14 mouse cellular contexts compared by ENCODE assay signal in genomic region chr2:61813106-61813505, GRCm38 (mm10). TPM values are rescaled to one million over a fixed set of nuclear protein-coding genes. Genes with fewer than 3 reads are reported as not detected.
DNase-seq lines count a peak whose midpoint lies in the region; ATAC-seq and TF ChIP-seq lines count a peak whose summit lies in the region.
"Had no signal": no experiment of that assay in that cellular context is flagged by ENCODE, and none has a peak within 500 bp of the region (broad histone marks: within the 10 kb centered on the region; RNA-seq: fewer than 3 reads in every experiment).

No protein-coding gene starts in this region.

- H3K4me1 ChIP-seq in forebrain, embryonic 15.5 days = peaks cover 30% of the 10 kb centered on the region

- peak overlapping the region; percentile 87 for H3K27ac ChIP-seq in left cerebral cortex, adult 2 months
- H3K27ac ChIP-seq in forebrain, embryonic 15.5 days (replicated peaks) = peak overlapping the region; percentile 80
- H3K27ac ChIP-seq: liver, embryonic 15.5 days; macrophage; stomach, postnatal 0 days had no signal

- peak overlapping the region; percentile 63 for H3K9ac ChIP-seq in forebrain, embryonic 15.5 days (replicated peaks)
- H3K9ac ChIP-seq: liver, embryonic 15.5 days had no signal

- peak overlapping the region; percentile 50 for H3K4me3 ChIP-seq in left cerebral cortex, adult 2 months
- peak overlapping the region; percentile 50 for H3K4me3 ChIP-seq in forebrain, embryonic 15.5 days

- H3K27me3 ChIP-seq in forebrain, embryonic 15.5 days = peaks cover 25% of the 10 kb centered on the region

- H3K9me3 ChIP-seq in forebrain, embryonic 15.5 days = no peaks in the 10 kb centered on the region
- H3K9me3 ChIP-seq: liver, embryonic 15.5 days had no signal

- ATAC-seq in forebrain, embryonic 15.5 days (replicated peaks) = no peak
- ATAC-seq: Patski had no signal

- WGBS in forebrain, embryonic 15.5 days = 22% methylated on average over 6 of the region's 6 CpGs

- peak overlapping the region; percentile 89 for H3K4me2 ChIP-seq in forebrain, embryonic 15.5 days (replicated peaks)

- intact Hi-C loops in left cerebral cortex, adult 2 months (cut with DNase I) = loop anchor here (5.0 kb wide), 2 partner anchors 644 to 699 kb away; no protein-coding TSS in a partner anchor
- intact Hi-C loops in left cerebral cortex, postnatal 14 days (cut with DNase I) = loop anchor here (2.0 to 10.0 kb wide), 2 partner anchors 156 to 472 kb away; no protein-coding TSS in a partner anchor

- no peak for DNase-seq in left cerebral cortex, adult 2 months (ENCODE audit: extremely low spot score in 1 of 2, low spot score in 2 of 2)
- DNase-seq in left cerebral cortex, postnatal 14 days (ENCODE audit: low spot score in 2 of 2) = no peak
- peak; percentile 28 to 44 for DNase-seq in B cell, adult 2 months
- peak; percentile 54 for DNase-seq in brain, embryonic 14.5 days (ENCODE audit: low read depth)
- DNase-seq in gastrocnemius, postnatal 4 days (ENCODE audit: low spot score in 2 of 2) = no peak
- no peak for DNase-seq in cerebellum, postnatal 4 days (ENCODE audit: low spot score in 2 of 2)
- DNase-seq: kidney, adult 8-10 months had no signal

- no peak for TF ChIP-seq CTCF in left cerebral cortex, adult 2 months (IDR thresholded peaks at IDR 0.05)
- no peak for TF ChIP-seq CTCF in brain, embryonic 14.5 days (IDR thresholded peaks at IDR 0.05; ENCODE audit: borderline replicate concordance, extremely low read depth, insufficient read depth, insufficient read length)

- no peaks in the 10 kb centered on the region for H3K36me3 ChIP-seq in forebrain, embryonic 15.5 days
- H3K36me3 ChIP-seq: liver, embryonic 15.5 days had no signal

- no peak for TF ChIP-seq POLR2A in brain, embryonic 14.5 days (IDR thresholded peaks at IDR 0.05; ENCODE audit: borderline replicate concordance, extremely low read depth, insufficient read depth, insufficient read length, poor library complexity, severe bottlenecking)

RNA-seq across cellular contexts. Expression of gene Tbr1, which starts 10.4 kb away (rescaled TPM):
- total RNA-seq in left cerebral cortex, adult 2 months (2021) = 100 to 1,000 TPM; 116 to 131 TPM
- 100 to 1,000 TPM; 110 to 113 TPM for total RNA-seq in left cerebral cortex, postnatal 14 days (2021)
- 33.8 and 60.1 TPM in 2 replicates for polyA plus RNA-seq in brain, embryonic 14.5 days (2012; rRNA removed)
- 60.8 and 61.6 TPM in 2 replicates for polyA plus RNA-seq in forebrain, embryonic 15.5 days (2015; fragmentation: Nextera tagmentation; extraction: Ambion mirVana)
- under 1 TPM; 0.36 to 0.49 TPM for total RNA-seq in gastrocnemius, postnatal 4 days (2021)
- total RNA-seq: adrenal gland, adult 18-20 months; heart, postnatal 25 days had no signal
- polyA plus RNA-seq: macrophage; stomach, postnatal 0 days had no signal

Comparison
In these comparisons a context has a peak if more than half of its experiments do, and no peak if none do; other contexts are left out.
1. DNase-seq: peak in B cell, adult 2 months (2 of 2) and brain, embryonic 14.5 days (single experiment); none in left cerebral cortex, adult 2 months (0 of 2), left cerebral cortex, postnatal 14 days (0 of 2), gastrocnemius, postnatal 4 days (0 of 2) and cerebellum, postnatal 4 days (0 of 2).
2. RNA of gene Tbr1, which starts 10.4 kb away (total RNA-seq): 116 to 131 TPM in left cerebral cortex, adult 2 months and 110 to 113 TPM in left cerebral cortex, postnatal 14 days; 0.36 to 0.49 TPM in gastrocnemius, postnatal 4 days; every median in the first group is over 10 times any median in the second.